Mouse (Mus musculus) heart, postnatal 4 days (tissue): ENCODE measurements at regions not wholly inside any gene's neighbourhood (a gene's known extent, or its start where the extent isn't known, plus 50 kb on each side); places are given as distances from the start of the nearest gene placed in this dataset.
"Not testable (repeated sequence)": the region's sequence is repeated elsewhere in the genome, so short reads cannot be mapped to it uniquely, and the experiment has no call there.

ENCODE experiments used
- DNase-seq: peaks from one replicate; pipeline ENCODE4 v3.0.0; 2021

DNA sequence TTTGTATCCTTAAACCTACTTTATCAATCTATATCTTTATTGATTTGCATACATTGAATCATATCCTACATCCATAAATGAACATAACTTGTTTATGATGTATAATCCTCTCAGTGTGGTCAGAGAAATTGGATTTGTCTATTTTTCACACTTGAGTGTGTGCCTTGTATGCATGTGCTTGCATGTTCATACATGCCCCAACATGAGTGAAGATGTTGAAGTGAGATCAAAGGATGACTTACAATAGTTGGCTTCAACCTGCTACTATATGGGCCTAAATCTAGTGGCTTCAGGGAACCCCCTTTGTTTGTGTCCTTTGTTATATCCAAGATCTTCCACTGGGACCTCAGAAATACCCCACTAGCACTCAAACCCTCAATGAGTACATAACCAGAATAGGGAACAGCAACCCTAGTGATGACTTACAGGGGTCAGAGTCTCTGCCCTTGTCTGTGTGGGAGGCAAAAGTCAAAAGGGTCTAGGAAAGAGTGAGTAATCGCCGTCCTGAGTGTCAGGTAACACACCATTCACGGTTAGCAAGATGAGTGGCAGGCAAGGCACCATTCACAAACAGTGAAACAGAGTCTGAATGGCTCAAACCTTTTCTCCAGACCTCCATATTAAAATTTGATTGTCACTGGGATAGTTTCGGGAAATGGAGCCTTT lies 236.3 kb downstream of the Lpin1 start:
- no peak for DNase-seq

DNA sequence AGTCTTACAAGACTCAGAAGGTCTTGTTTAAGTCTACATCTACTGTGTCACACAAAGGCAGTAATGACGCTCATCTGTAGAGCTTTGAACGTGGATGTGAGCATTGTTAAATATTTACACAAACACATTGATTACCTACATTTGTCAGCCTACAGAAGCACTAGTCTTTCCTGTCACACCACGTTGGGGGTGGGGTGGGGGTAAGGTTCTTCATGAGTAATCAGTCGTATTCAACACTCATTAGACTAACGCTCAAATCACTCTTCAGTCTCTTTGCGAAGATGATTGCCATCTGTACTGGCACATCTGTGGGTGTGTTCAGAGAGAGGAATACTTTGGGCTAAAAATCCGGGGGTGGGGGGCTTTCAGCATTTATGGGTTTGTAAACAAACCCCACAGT lies 240.7 kb downstream of the Lpin1 start:
- no peak for DNase-seq

DNA sequence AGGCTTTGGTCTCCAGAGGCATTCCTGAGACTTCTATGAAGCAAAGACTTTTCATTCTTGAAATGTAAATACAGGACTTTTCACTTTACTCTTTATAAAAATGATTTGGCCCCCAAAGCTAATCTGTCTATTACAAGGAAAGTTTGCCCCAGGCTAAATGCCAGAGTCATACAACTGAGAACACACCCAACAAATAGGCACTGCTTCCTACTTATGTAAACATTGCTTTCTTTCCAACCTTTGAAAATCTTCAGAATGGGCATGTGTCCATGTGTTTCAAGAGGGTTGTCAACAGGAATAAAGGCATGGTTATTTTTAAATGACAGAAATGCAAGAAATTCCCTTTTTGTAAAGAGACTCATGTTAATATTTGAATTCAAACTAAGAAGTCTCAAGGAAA lies 248.4 kb downstream of the Lpin1 start:
- no peak for DNase-seq

DNA sequence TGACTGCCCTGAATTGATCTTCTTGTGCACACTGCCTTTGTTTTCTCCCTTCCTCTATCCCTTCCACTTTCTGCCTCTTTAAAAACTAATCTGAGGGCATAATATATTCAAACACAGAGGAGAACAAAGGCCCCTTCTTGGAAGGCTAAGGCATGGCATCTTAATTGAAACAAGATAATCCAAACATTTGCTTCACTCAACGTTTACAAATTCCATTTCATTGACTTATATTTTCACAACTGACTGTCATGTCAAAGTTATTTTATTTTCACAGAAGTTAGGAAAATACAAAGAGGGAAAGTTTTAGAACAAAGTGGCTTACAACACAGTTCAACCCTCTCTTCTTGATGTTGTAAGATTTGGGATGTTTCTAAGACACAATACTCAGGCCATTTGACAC lies 251.9 kb downstream of the Lpin1 start:
- DNase-seq = no peak

DNA sequence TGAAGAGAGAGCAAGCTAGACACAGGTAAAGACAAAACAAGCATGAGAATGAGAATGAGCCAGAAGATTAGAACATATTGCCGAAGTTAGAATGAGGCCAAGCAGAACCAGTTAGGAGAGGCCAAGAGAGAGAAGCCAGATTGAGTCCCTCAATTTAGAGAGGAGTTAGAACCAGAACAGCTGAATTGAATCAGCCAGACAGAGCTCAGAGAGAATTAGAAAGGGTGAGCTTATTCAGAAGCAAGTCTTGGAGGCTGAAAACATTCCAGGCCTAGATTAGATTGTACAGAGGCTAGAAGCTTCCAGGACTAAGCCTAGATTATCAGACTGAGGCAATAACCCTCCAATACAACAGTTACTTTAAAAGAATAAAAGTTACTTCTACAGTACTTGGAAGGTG lies 256.1 kb downstream of the Lpin1 start:
- DNase-seq = no peak

DNA sequence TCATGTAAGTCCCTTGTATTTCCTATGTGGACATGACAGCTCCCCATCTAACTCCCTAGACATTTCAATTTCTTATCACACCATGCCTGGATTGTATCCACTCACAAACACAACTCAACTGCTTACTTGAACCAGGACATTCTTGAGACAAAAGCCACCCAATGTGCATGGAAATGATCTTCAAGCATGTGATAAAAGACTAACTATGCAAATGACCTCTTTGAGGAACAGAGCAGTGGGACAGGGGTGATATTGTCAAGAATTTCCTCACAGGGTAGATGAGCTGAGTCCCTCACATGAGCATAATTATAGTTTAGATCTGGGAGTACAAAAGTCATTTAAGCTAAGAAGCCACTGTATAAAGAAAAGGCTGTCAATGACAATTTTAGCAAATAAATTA lies 259.0 kb downstream of the Lpin1 start:
- no peak for DNase-seq

DNA sequence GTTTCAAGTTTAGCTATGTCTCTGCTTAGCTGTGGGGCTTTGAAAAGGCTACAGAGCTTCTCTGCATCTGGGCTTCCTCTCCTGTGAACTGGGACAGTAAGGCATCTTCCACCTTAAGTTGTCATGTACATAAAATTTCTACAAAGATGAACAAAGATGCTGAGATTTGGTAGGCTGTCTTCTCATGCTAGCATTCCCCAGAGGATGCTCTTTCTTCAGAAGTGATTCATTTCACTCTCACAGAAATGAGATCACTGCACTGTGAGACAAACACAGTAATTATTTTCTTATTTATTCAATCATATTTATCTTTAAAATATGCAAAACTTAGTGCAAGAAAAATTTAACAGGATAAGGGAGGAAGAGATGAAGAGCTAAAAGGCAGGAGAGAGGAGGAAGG lies 261.5 kb downstream of the Lpin1 start:
- DNase-seq = no peak

DNA sequence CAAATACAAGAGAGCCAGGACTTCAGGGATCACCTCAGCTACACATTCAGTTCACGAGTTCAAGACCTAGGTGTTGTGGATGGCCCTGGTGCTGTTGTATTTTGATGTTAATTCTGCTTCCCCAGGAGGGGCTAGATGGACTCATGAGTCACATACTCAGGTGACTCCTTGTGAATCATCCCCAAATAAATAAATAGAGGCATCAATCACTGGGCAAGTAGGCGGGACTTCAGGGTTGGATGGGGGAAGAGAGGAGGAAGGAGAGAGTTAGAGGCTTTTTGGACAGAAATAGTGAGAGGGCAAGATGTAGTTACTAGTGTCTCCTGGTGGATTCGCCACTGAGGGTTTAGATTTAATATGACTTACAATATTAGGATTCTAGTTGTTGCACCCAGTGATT lies 266.7 kb downstream of the Lpin1 start:
- DNase-seq = no peak

DNA sequence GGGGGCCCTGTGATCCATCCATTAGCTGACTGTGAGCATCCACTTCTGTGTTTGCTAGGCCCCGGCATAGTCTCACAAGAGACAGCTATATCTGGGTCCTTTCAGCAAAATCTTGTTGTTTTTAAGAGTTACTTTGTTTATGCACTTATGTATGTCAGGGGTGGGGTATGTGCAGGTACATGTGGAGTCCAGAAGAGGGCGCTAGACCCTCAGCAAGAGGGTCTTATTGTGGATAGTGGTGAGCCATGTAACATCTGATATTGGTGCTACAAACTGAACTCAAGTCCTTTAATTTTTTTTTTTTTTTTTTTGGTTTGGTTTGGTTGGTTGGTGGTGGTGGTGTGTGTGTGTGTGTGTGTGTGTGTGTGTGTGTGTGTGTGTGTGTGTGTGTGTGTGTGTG lies 268.7 kb downstream of the Lpin1 start:
- not testable (repeated sequence) for DNase-seq

DNA sequence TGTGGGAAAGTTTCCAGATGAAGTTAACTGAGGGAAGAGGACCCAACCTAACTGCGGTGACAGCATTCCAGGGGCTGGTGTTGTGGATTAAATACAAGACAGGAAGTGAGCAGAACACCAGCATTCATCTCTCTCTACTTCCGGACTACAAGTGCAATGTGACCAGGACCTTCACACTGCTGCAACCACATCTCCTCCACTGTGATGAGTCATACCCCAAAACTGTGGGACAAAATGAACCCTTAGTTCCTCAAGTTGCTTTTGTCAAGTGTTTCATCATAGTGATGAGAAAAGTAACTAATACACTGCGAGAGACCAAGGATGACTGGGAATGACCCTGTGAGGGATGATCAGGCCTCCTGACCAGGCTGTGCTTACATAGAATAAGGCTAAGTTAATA lies 279.3 kb downstream of the Lpin1 start:
- no peak for DNase-seq

DNA sequence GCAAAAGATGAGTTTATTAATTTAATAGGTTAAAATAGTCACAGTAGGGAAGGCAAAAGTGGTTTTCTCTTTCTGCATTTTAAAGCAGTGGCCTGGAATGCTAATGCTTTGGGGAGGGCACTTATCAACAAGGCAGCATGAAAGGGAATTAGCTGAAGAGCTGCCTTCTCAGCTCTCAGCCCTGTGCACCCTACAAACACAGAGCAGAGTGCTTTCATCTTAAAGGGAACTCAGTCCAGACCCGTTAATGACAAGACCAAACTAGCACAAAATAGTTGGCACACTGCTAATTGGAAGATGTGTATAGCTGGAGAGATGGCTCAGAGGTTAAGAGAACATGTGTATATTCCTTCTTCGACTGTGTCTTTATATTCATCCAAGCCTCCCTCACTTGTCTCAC lies 281.6 kb downstream of the Lpin1 start:
- DNase-seq = no peak

DNA sequence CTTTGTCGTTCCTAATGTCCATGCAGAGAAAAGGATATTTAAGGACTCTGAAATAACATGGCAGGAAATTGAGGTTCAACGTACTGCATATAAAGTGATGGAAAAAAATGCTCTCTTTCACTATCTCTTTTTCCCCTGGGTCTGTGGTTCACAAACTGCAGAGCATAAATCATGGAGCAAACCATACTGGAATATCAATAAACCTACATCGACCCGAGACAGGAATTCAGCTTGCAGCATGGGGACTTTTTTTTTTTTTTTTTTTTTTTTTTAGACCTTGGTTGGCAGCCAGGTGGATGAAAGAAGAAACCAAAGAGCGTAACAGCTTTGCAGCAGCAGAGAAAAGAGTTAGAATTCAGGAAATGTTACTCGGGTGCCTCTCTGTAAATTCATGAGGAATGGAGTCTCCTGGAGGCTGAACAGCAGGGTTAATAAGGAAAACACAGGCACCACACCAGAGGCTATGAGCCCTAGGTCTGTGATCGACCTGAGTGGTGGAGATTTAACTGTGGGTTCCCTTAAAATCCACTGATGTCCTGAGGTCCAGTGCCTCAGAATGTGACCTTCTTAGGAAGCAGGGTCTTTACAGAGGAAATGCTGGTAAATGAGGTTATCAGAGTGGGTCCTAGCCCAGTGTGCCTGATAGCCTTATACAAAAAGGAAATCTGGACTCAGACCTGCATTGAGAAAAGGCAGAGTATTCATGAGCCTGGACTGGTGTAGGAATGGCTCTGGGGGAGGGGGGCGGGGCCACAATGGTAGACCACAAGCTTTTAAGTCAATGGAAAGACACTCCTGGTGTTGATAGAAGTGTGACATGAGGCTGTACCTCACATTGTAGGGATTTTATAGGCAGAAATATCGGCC lies 290.0 kb downstream of the Lpin1 start:
- DNase-seq = no peak

DNA sequence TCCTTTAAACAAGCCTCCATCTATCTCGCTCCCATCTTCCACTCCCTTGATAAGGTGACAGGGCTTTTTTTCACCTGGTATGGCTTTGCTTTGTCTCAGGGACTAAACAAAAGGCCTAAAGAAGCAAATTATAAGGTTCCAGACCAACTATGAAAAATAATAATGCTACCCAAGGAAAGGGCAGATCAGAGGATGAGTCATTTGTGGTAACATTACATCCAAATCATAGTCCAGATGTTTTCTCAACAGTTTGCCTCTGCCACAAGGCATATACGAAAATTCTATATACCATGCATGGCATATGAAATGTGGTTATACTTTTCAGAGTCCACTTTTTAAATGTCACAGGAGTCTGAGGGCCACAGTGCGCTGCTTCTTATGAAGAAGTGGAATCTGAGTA lies 302.7 kb downstream of the Lpin1 start:
- DNase-seq = no peak

DNA sequence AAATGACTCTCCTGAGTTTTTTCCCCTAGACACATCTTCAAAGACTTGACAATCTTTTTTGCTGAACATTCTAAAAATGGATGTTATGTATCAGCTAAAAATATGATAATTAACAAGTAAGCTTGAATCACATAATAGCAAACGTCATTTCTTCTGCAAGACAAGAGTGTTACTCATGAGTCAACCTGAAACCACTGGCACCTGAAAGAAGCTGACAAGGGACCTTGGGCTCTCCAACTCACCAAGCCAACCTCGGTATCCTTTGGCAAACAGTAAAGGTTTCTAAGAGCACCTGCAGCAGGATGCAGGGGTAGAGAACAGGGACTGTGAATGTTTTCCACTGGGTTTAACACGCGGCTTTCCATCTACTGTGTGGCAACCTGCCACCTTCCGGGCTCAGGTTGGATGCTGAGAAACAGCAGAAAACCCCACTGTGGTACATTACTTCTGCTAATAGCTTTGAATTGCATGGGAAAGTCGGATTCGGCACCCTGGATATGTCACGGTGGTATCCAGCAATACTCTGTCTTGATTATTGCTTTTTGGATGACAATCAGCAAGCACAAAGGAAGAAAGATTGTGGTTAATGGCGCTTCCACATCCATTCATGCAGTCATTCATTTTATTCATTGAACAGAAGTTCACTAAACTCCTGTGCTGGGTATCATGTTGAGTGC lies 305.9 kb downstream of the Lpin1 start:
- no peak for DNase-seq

DNA sequence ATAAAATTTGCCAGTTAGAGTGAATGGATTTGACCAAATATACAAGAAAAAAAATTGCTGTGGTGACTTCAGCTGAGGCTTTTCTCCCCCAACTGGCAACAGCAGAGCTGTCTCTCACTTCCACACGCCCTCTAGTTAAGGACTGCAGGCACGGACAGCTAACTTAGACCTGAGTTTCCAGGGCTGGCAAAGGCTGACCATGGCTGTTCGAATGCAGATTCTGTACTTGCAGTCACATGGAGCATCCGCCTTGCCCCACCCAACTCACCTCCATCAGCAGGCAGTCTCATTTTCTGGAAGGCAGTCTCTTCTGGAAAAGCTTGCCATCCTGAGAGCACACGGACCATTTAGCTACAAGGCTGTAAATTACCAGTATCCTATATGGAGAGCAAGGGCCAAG lies 325.7 kb downstream of the Lpin1 start:
- no peak for DNase-seq

DNA sequence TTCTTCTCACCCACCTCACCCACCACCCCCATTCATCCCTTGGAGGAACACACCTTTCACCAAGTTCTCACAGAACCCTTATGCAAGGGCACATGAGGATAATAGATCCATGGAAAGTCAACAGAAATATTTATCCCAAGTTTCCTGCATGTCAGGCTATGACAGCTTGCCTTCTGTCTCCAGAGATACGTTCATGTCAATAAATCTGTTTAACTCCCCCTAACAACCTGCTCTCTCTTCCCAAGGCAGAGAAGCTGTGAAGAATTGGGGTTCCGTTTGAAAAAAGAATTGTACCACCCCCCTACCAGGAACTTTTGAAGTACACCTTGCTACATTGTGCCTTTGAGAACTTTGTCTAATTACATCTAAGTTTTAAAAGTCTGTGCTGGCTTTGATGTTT lies 331.6 kb downstream of the Lpin1 start:
- no peak for DNase-seq

DNA sequence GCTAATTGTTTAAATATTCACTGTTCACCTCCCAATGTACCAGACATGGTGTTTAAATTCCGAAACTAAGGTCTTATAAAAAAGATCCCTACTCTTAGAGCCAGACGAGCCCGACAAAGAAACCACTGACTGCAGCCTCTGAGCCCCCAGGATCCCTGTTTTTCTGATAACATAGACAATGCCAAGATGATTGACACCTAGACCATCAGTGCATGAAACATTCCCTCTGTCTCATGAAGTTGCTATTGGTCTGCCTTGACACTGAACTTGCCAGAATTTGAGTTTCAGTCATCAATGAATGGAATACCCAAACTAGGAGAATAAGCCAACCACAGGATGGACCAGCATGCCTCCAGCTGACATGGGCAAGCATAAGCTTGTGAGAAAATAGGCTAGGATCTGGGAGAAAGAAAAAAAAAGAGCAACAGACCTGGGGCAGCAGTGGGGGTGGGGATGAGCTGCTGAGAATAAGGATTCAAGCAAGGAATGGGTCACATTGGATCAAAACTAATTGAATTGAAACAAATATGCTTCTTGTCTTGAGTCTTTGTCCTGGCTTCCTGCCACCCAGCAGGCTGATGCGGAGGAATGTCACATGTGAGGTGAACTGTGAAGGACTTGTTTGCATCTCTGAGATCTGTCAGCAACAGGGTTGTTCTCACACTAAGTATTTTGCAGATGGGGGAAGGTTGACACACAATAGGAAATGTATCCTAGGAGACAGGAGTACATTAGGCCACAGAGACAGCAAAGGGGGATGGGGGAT lies 333.0 kb downstream of the Lpin1 start:
- DNase-seq = no peak

DNA sequence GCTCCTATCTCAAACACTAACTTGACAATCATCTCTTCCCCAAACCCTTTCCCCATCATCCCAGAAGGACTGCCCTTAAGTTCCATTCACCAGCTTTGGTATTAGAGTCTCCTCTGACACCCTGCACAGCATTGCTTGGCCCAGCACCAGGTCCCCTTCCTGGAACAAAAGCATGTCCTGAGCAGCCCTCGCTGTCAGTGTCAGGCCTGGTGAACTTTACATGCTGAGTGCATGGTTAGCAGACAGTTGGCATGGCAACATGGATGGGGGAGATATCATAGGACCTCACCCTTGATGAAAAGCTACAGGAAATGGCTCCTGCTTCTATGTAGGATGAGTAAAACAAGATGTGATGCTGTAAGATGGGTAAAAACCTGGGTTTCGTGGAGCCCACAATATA lies 333.6 kb downstream of the Lpin1 start:
- peak; percentile 18 for DNase-seq

DNA sequence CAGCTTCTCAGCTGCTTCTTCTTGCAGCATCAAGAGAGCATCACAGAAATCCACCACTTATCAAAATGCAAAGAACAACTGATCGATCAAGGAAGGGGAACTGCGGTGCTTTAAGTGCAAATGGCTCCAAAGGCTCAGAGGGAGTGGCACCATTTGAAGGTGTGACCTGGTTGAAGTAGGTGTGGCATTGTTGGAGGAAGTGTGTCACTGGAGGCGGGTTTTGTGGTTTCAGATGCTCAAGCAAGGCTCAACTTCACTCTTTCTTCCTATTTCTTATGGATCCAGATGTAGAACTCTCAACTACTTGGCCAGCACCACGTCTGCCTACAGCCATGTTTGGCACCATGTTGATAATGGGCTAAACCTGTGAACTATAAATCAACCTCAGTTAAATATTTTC lies 334.5 kb downstream of the Lpin1 start:
- no peak for DNase-seq

DNA sequence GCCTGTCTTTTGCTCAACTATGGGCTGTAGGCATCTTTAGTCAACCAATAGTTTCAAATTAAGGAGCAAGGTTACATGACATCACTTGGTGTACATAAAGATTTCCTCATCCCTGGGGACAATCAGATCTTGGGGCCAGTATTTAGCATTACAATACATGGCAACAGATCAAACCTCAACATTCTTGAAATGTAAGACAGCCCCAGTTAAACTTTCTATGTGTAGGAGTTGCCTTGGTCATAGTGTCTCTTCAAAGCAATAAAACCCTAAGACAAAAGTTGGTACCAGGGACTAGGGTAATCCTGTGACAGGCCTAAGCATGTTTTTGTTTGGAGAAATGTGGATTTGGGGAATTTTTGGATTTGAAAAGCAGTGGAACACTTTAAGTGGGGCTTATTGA lies 338.3 kb downstream of the Lpin1 start:
- no peak for DNase-seq

DNA sequence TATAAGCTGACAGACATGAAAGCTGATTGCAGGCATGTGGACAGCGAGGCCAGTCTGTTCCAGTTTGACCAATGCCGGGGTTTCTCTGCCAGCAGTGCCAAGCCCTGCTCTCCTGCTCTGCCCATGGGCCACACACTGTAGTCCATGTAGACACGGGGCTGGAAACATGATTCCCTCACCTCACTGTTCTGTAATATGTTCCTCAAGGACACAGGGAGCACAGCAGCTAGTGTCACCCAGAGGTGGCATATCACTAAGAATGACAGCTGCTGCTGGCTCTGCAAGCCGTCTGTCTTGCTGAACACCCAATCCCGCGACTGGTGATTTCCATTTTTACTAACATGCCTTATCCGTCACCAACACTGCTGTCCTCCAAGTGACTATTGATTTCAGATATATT lies 339.9 kb downstream of the Lpin1 start:
- peak; percentile 31 for DNase-seq

DNA sequence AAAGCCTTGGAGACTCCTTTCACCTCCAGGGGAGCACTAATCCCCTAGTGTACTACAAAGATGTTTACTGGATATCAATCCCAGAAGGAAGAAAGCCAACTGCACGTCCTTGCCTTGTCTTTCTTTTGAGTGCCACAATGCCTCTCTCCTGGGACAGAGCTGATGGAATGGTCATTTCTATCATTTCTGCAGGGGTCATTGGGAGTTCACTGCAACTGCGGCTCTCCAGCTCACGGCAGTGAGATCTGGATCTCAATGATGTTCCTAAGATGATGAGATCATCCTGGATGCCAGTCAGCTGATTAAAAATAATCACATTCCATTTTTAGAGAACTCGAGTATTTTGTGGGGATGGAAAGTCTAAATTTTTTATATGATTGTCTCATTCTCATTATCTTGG lies 341.1 kb downstream of the Lpin1 start:
- no peak for DNase-seq

DNA sequence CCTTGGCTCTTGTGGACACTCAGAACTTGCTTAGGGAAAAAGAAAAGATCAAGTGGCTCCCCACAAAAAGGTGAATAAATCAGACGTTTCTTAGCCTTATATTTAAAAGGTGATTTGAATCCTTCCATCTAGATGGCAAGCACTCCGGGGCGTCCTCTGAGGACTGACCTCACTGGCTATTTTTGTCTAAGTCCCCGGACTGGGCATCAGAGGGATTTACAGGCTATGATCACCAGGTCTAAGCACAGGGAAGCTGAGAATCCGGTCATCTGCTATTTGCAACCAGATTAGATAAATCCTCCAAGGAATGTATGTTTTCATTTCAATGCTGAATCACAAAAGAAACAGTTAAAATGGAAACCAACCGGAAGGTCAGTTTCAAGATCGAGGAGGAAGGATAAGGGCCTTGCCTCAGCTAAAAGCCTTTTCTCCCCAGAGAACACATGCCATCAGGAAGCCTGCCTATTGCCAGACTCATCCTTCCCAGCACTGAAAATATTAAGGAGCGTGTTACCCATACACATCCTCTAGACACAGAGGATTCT lies 342.1 kb downstream of the Lpin1 start:
- no peak for DNase-seq
